Mouse (Mus musculus): Measurements from ENCODE around the gene Gucy2c.

- no peak for TF ChIP-seq CTCF (conservative IDR thresholded peaks at IDR 0.05; ENCODE audit: low read length)
- no peak for TF ChIP-seq POU5F1 (IDR thresholded peaks at IDR 0.05; ENCODE audit: borderline replicate concordance, low read length)
- TF ChIP-seq NANOG (IDR thresholded peaks at IDR 0.05; ENCODE audit: borderline replicate concordance, low read length) = no peak
Measured at GRCm38 (mm10) chr6:136816826-136817225, 35.3 kb upstream of the Gucy2c start.
